Mouse (Mus musculus): ENCODE results near the gene Ehd2. TPM values are rescaled to one million over a fixed set of nuclear protein-coding genes. Genes with fewer than 3 reads are reported as not detected.

Gene Ehd2
- total and polyA plus RNA-seq, 2 experiments from 2014 or later = 4.4 to 9.5 TPM

DNA sequence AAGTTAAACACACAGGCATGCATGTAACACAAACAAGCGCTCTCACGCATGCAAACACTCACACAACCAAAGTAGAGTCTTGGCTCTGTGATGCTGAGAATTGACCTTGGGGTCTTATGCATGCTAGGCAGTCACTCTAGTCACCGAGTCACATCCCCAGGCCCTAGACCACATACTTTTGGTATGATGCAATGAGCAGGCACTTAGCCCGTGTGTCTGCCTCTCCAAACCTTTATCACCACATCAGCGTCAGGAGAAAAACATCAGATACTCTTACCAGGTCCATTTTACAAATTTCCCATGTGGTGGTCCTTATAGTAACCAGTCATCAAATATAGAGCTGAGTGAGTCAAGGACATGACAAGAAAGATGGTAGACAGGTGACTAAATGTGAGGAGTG lies 43.3 kb upstream of the Ehd2 start:
- Histone ChIP-seq H3K36me3 (ENCODE audit: insufficient read depth, low read length) (no peaks in the 10 kb centered on the region), H3K9ac (replicated peaks; ENCODE audit: low read length) (no peak overlapping the region), H3K4me1 (ENCODE audit: insufficient read depth, low read length) (no peaks in the 10 kb centered on the region), H3K27ac (no peak overlapping the region), H3K4me3 (ENCODE audit: low read length) (no peak overlapping the region), H3K27me3 (ENCODE audit: insufficient read depth, low read length) (no peaks in the 10 kb centered on the region), H3K9me3 (ENCODE audit: low read length) (no peaks in the 10 kb centered on the region), H3K4me2 (ENCODE audit: low read depth, low read length) (no peak overlapping the region)
- 83% methylated on average over 5 of the region's 5 CpGs for WGBS
- DNase-seq (ENCODE audit: low spot score) (no peak), ATAC-seq (no peak)
- no peak for TF ChIP-seq CTCF (IDR thresholded peaks at IDR 0.05; ENCODE audit: low read depth)

DNA sequence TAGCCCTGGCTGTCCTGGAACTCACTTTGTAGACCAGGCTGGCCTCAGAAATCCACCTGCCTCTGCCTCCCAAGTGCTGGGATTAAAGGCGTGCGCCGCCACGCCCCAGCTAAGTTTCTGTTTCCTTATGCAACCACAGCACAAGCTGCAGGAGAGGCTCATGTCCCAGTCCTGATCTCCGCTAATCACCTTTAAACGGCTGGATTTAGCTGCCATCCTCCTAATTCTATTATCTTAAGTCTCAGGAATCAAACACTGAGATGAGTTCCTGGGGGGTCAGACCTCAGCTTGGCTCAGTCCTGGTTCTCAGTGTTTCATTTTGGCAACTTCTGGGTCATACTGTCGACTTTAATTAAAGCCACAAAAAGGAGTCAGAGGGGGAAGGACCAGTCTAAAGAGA lies 42.3 kb upstream of the Ehd2 start:
- Histone ChIP-seq H3K27ac (no peak overlapping the region), H3K4me2 (ENCODE audit: low read depth, low read length) (no peak overlapping the region), H3K36me3 (ENCODE audit: insufficient read depth, low read length) (no peaks in the 10 kb centered on the region), H3K9ac (replicated peaks; ENCODE audit: low read length) (no peak overlapping the region), H3K9me3 (ENCODE audit: low read length) (no peaks in the 10 kb centered on the region), H3K27me3 (ENCODE audit: insufficient read depth, low read length) (no peaks in the 10 kb centered on the region), H3K4me1 (ENCODE audit: insufficient read depth, low read length) (no peaks in the 10 kb centered on the region; the same call in 1 of the 2 replicates), H3K4me3 (ENCODE audit: low read length) (no peak overlapping the region)
- DNase-seq (ENCODE audit: low spot score) (no peak), ATAC-seq (no peak)
- no peak for TF ChIP-seq CTCF (IDR thresholded peaks at IDR 0.05; ENCODE audit: low read depth)
- WGBS = 83% methylated on average over 7 of the region's 7 CpGs

DNA sequence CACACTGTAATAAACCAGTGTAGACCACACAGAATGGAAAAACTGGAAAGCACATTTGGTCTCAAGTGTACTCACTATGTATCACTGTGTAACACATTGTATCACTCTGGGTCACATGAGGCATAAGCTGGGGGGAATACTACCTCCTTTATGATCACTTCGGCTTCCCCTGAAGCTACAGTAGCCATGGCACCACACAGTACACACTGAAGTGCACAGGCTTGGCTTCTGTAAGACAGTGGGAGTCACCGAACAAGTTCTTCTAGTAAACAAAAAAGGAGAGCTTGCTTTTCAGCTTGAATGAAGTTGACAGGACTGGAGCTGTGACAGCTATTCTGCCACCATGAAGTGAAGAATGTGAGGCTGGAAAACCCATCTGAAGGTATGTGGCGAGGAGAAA lies 37.7 kb upstream of the Ehd2 start:
- Histone ChIP-seq H3K9ac (replicated peaks; ENCODE audit: low read length) (no peak overlapping the region), H3K4me1 (ENCODE audit: insufficient read depth, low read length) (no peaks in the 10 kb centered on the region; the same call in 1 of the 2 replicates), H3K27ac (no peak overlapping the region), H3K4me2 (ENCODE audit: low read depth, low read length) (no peak overlapping the region), H3K36me3 (ENCODE audit: insufficient read depth, low read length) (no peaks in the 10 kb centered on the region), H3K9me3 (ENCODE audit: low read length) (no peaks in the 10 kb centered on the region), H3K27me3 (ENCODE audit: insufficient read depth, low read length) (no peaks in the 10 kb centered on the region), H3K4me3 (ENCODE audit: low read length) (no peak overlapping the region)
- TF ChIP-seq CTCF (IDR thresholded peaks at IDR 0.05; ENCODE audit: low read depth) = no peak
- DNase-seq (ENCODE audit: low spot score) (no peak), ATAC-seq (peak; percentile 66; the same call in 1 of the 2 replicates)
- 58% methylated on average over 3 of the region's 3 CpGs for WGBS

DNA sequence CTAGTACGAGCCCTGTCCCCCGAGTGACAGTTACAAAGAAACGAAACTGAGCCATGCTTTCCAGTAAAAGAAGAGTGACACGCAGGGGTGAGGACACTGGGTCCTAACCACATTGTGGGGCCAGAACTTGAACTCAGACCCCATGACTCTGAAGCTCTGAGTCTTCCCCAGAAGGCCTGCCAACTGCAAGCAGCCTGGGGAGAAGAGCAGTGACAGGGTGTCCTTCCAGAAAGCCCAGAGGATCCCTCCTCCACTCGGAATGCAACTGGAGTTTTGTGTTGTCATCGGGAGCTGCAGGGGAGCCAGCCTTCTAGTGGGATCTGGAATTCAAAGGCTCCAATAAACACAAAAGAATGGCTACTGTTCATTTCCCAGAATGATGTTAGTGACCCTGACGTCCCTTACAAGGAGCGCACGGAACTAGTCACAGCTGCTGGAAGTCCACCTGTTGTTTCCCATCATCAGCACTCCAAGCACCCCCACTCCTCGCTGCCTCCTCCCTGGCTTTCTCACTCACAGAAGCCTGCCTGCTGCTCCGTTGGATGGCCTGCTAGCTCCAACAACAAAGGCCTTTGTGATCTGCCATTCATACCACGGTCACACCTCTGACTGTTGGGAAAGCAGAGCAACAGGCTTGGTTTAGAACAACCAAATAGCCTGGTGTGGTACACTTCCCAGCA lies 37.0 kb upstream of the Ehd2 start:
- Histone ChIP-seq H3K9me3 (ENCODE audit: low read length) (no peaks in the 10 kb centered on the region), H3K4me3 (ENCODE audit: low read length) (no peak overlapping the region), H3K9ac (replicated peaks; ENCODE audit: low read length) (no peak overlapping the region), H3K4me2 (ENCODE audit: low read depth, low read length) (no peak overlapping the region), H3K27me3 (ENCODE audit: insufficient read depth, low read length) (no peaks in the 10 kb centered on the region), H3K27ac (no peak overlapping the region), H3K4me1 (ENCODE audit: insufficient read depth, low read length) (no peaks in the 10 kb centered on the region; the same call in 1 of the 2 replicates), H3K36me3 (ENCODE audit: insufficient read depth, low read length) (no peaks in the 10 kb centered on the region)
- WGBS = 40% methylated on average over 12 of the region's 12 CpGs
- no peak for TF ChIP-seq CTCF (IDR thresholded peaks at IDR 0.05; ENCODE audit: low read depth)
- no peak for ATAC-seq
- DNase-seq (ENCODE audit: low spot score) = no peak

DNA sequence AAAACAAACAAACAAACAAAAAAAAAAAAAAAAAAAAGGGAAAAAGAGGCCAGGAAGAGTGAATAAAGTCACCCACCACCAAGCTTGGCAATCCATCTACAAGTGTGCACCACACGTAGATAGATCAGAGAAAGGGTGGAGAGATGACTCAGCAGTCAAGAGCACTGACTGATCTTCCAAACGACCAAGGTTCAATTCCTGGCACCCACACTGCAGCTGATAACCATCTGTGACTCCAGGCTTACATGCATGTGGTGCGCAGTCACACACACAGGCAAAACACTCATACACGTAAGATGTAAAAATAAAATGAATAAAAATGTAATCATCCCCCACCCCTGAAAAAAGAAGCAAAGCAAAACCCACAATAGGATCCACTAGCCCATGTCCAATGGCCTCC lies 35.7 kb upstream of the Ehd2 start:
- Histone ChIP-seq H3K27me3 (ENCODE audit: insufficient read depth, low read length) (no peaks in the 10 kb centered on the region), H3K27ac (no peak overlapping the region), H3K4me1 (ENCODE audit: insufficient read depth, low read length) (no peaks in the 10 kb centered on the region; the same call in 1 of the 2 replicates), H3K9me3 (ENCODE audit: low read length) (no peaks in the 10 kb centered on the region), H3K4me2 (ENCODE audit: low read depth, low read length) (no peak overlapping the region), H3K36me3 (ENCODE audit: insufficient read depth, low read length) (no peaks in the 10 kb centered on the region), H3K9ac (replicated peaks; ENCODE audit: low read length) (no peak overlapping the region), H3K4me3 (ENCODE audit: low read length) (no peak overlapping the region)
- DNase-seq (ENCODE audit: low spot score) = no peak
- no peak for TF ChIP-seq CTCF (IDR thresholded peaks at IDR 0.05; ENCODE audit: low read depth)
- no peak for ATAC-seq
- 78% methylated on average over 4 of the region's 4 CpGs for WGBS

DNA sequence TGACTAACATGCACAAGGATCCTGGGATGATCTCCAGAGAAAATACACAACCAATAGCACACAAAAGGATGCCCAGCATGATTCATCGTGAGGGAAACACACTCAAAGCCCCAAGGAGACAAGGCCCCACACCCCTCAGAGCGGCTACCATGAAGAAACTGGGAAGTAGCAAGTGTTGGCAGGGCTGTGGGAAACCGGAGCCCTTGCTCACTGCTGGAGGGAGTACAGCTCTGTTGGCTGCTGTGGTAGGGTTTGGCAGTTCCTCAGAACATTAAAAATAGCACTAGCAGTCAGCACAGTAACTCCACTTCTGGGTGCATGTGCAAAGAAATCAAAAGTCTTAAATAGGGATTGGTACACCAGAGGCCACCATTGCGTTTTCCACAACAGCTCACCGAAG lies 34.8 kb upstream of the Ehd2 start:
- Histone ChIP-seq H3K4me1 (ENCODE audit: insufficient read depth, low read length) (no peaks in the 10 kb centered on the region; the same call in 1 of the 2 replicates), H3K9ac (replicated peaks; ENCODE audit: low read length) (no peak overlapping the region), H3K36me3 (ENCODE audit: insufficient read depth, low read length) (peaks cover under 1% of the 10 kb centered on the region; the same call in 1 of the 2 replicates), H3K4me3 (ENCODE audit: low read length) (no peak overlapping the region), H3K27me3 (ENCODE audit: insufficient read depth, low read length) (no peaks in the 10 kb centered on the region), H3K4me2 (ENCODE audit: low read depth, low read length) (no peak overlapping the region), H3K27ac (no peak overlapping the region; the same call in 1 of the 2 replicates), H3K9me3 (ENCODE audit: low read length) (no peaks in the 10 kb centered on the region)
- DNase-seq (ENCODE audit: low spot score) (peak; percentile 37), ATAC-seq (no peak)
- WGBS = 66% methylated on average over 5 of the region's 5 CpGs
- no peak for TF ChIP-seq CTCF (IDR thresholded peaks at IDR 0.05; ENCODE audit: low read depth)

DNA sequence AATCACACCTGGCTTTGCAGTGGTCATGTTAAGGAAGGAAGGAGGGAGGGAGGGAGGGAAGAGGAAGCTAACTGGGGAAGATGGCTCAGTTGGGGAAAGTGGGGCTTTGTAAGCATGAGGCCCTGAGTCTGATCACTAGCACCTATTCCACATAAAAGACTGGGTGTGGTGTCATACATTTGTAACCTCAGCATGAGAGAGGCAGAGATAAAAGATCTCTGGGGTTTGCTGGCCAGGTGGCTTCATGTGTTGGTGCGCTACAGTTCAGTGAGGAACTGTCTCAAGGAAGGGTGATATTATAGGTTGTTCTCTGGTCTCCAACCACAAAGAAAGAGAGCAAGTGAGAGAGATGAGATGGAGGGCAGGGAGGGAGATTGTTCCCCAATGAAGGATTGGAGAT lies 34.3 kb upstream of the Ehd2 start:
- WGBS = 100% methylated on average over 1 of the region's 1 CpGs
- TF ChIP-seq CTCF (IDR thresholded peaks at IDR 0.05; ENCODE audit: low read depth) = no peak
- H3K4me3 ChIP-seq (ENCODE audit: low read length) = no peak overlapping the region

More for the DNA sequence above, 34.3 kb upstream of the Ehd2 start:
- Histone ChIP-seq H3K27ac (no peak overlapping the region; the same call in 1 of the 2 replicates), H3K36me3 (ENCODE audit: insufficient read depth, low read length) (peaks cover 5% of the 10 kb centered on the region; the same call in 1 of the 2 replicates), H3K9me3 (ENCODE audit: low read length) (no peaks in the 10 kb centered on the region), H3K4me1 (ENCODE audit: insufficient read depth, low read length) (no peaks in the 10 kb centered on the region; the same call in 1 of the 2 replicates), H3K9ac (replicated peaks; ENCODE audit: low read length) (no peak overlapping the region), H3K27me3 (ENCODE audit: insufficient read depth, low read length) (no peaks in the 10 kb centered on the region), H3K4me2 (ENCODE audit: low read depth, low read length) (no peak overlapping the region)
- ATAC-seq (no peak), DNase-seq (ENCODE audit: low spot score) (no peak)
